Mouse (Mus musculus): ENCODE results near the gene Hs3st2.

DNA sequence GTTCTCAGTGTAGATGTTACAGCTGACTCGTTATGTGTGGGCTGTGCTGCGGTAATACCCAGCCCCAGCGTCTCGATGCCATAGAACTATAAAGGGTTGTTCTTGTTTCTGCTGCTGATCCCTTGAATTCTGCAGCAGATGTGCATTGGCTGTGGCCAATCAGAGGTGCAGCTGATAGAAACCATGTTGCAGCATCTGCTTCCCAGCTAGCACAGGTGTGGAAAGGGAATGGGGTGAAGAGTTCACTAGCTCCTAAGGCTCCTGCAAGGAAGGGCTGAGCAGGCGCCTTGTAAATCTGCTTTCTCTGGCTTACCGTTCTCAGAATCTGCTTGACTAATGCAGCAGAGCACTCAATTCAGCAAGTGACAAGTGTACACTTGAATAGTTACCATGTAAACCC, 45.2 kb downstream of the Hs3st2 start:
- TF ChIP-seq EP300 (optimal IDR thresholded peaks at IDR 0.05) (no peak), CTCF (IDR thresholded peaks at IDR 0.05; ENCODE audit: low read depth) (no peak)

All from stomach, postnatal 0 days (tissue).